Mouse (Mus musculus) urinary bladder, postnatal 36 days (tissue): ENCODE data around the gene Zfp788.
A peak's percentile ranks its signal among the peaks of the same experiment; 100 is the strongest.
"Not testable (repeated sequence)": the region's sequence is repeated elsewhere in the genome, so short reads cannot be mapped to it uniquely, and the experiment has no call there.

Experiments used
- DNase-seq, 2 experiments: peaks; one replicate each; pipeline ENCODE4 v3.0.0; 2022; ENCODE audit warnings: low spot score in 2 of 2, mixed read lengths in 1 of 2

Gene Zfp788

GRCm38 (mm10) chr7:41632409-41633220 lies at the start of gene Zfp788:
TSS of gene Zfp788 (plus strand) at chr7:41633203.
- peak; percentile 84 to 93 for DNase-seq

GRCm38 (mm10) chr7:41587831-41588230 lies 45.2 kb upstream of the Zfp788 start:
- DNase-seq, result not testable (repeated sequence)

GRCm38 (mm10) chr7:41598615-41599014 lies 34.4 kb upstream of the Zfp788 start:
- DNase-seq, result no peak

- peak; percentile 79 to 92 for DNase-seq
Observed at GRCm38 (mm10) chr7:41599034-41599813, 33.8 kb upstream of the Zfp788 start, which contains the start of gene 2610021A01Rik. TSS of gene 2610021A01Rik (plus strand) at chr7:41599230.

GRCm38 (mm10) chr7:41599932-41600548 lies 33.0 kb upstream of the Zfp788 start:
- no peak for DNase-seq

- no peak for DNase-seq
Observed at GRCm38 (mm10) chr7:41611654-41612053, 21.3 kb upstream of the Zfp788 start.

GRCm38 (mm10) chr7:41616241-41616640 lies 16.8 kb upstream of the Zfp788 start:
- not testable (repeated sequence) for DNase-seq

GRCm38 (mm10) chr7:41633221-41633984 lies 400 bp downstream of the Zfp788 start:
- DNase-seq, result peak; percentile 85 to 90

- DNase-seq, result not testable (repeated sequence)
Observed at GRCm38 (mm10) chr7:41674326-41674725, 41.3 kb downstream of the Zfp788 start.
